Mouse (Mus musculus) megakaryocyte, embryonic 14.5 days (primary cell): ENCODE data around the gene Sephs1. TPM values are rescaled to one million over a fixed set of nuclear protein-coding genes. Genes with fewer than 3 reads are reported as not detected.

ENCODE experiments used
- H3K27me3 ChIP-seq: replicated peaks from 2 replicates; pipeline ENCODE3; 2012; ENCODE audit warnings: inconsistent platforms
- H3K36me3 ChIP-seq: replicated peaks from 2 replicates; pipeline ENCODE3; 2012; ENCODE audit warnings: low read length, inconsistent platforms, mixed read lengths
- H3K4me1 ChIP-seq: 2 replicates; pipeline ENCODE4 v1.6.1; 2012; ENCODE audit warnings: inconsistent platforms
- H3K4me3 ChIP-seq: replicated peaks from 2 replicates; pipeline ENCODE3; 2012; ENCODE audit warnings: moderate library complexity, mild to moderate bottlenecking, inconsistent platforms
- H3K9me3 ChIP-seq: 2 replicates; pipeline ENCODE4 v1.6.1; 2012; ENCODE audit warnings: inconsistent platforms
- FLI1 ChIP-seq: IDR thresholded peaks from 2 replicates; pipeline ENCODE4 v1.6.1; 2012; ENCODE audit warnings: low read length, inconsistent platforms, mixed read lengths
- GATA1 ChIP-seq: IDR thresholded peaks from 3 replicates; pipeline ENCODE4 v1.6.1; 2012; ENCODE audit warnings: mixed read lengths, low read length, inconsistent platforms, borderline replicate concordance
- polyA plus RNA-seq: library from polyadenylated mRNA; stranded (reverse); fragments of >175 nt; gene quantifications from 2 replicates; pipeline ENCODE4 v1.2.3, GENCODE M21; 2012; ENCODE audit warnings: low replicate concordance; ENCODE audit not compliant: insufficient read depth

Sephs1 gene
- polyA plus RNA-seq, result 0.61 and 2.5 TPM in 2 replicates

GRCm38 (mm10) chr2:4881350-4882248 is at the start of gene Sephs1:
Gene Sephs1, plus strand, starts transcription at chr2:4881564.
- TF ChIP-seq GATA1 (no peak), FLI1 (no peak)
- Histone ChIP-seq H3K4me1 (peaks cover 29% of the 10 kb centered on the region), H3K4me3 (peak within 1 kb of the TSS; percentile 92), H3K9me3 (no peaks in the 10 kb centered on the region), H3K27me3 (peaks cover 29% of the 10 kb centered on the region), H3K36me3 (peaks cover 20% of the 10 kb centered on the region)

DNA sequence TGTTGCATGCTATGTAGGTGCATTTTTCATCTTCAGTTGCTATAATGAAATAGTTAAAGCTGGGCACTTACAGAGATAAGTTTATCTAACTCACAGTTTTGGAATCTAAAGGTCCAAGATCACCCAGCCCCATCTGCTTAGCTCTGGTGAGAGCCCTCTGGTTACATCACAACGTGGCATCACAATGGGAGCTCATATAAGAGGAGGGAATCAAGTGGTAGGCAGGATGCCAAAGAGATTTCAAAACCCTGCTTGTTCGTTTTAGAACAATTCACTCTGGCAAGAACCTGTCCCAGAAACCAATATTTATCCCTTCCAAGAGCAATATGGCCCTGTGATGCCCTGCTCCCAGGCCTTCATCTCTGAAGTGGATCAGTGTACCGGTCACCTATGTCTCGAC is 49.2 kb upstream of the Sephs1 start:
- H3K9me3 ChIP-seq, result peaks cover 4% of the 10 kb centered on the region; the same call in 1 of the 2 replicates
- peaks cover 4% of the 10 kb centered on the region for H3K27me3 ChIP-seq
- TF ChIP-seq GATA1 (no peak), FLI1 (no peak)
- no peak overlapping the region for H3K4me3 ChIP-seq
- no peaks in the 10 kb centered on the region for H3K4me1 ChIP-seq
- no peaks in the 10 kb centered on the region for H3K36me3 ChIP-seq

DNA sequence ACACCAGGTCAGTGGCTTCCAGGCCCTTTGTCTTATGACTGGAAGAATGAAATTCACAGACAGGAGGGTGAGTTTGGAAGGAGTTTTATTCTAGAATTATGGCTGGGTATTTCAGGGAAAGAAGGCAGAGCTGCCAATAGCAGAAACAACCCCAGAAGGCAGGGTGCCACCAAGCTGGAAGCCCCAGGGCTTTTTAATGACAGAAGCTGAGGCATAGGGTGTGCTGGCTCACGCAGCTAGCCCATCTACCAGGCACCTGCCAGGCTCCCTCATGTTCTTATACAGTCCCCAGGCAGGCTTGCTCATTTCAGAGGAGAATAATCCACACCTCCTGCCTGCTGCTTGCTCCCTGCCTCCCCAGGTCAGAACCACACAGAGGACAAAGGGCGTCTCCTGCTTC is 31.9 kb upstream of the Sephs1 start:
- no peak for TF ChIP-seq FLI1
- TF ChIP-seq GATA1, result no peak
- no peaks in the 10 kb centered on the region for H3K36me3 ChIP-seq
- peaks cover 4% of the 10 kb centered on the region; the same call in 1 of the 2 replicates for H3K9me3 ChIP-seq
- no peak overlapping the region for H3K4me3 ChIP-seq
- peaks cover 5% of the 10 kb centered on the region for H3K27me3 ChIP-seq
- no peaks in the 10 kb centered on the region for H3K4me1 ChIP-seq

GRCm38 (mm10) chr2:4857186-4857585 is 24.2 kb upstream of the Sephs1 start:
- TF ChIP-seq FLI1 (no peak), GATA1 (no peak)
- Histone ChIP-seq H3K4me1 (no peaks in the 10 kb centered on the region), H3K9me3 (0 out of 2 replicates have a peak, but pooled peaks cover 5% of the 10 kb centered on the region), H3K36me3 (no peaks in the 10 kb centered on the region), H3K27me3 (peaks cover 18% of the 10 kb centered on the region), H3K4me3 (no peak overlapping the region)

- TF ChIP-seq FLI1, result no peak
- TF ChIP-seq GATA1, result no peak
Observed at GRCm38 (mm10) chr2:4858161-4858560, 23.2 kb upstream of the Sephs1 start.

GRCm38 (mm10) chr2:4864008-4864816 is 17.2 kb upstream of the Sephs1 start:
- Histone ChIP-seq H3K27me3 (peaks cover 26% of the 10 kb centered on the region), H3K36me3 (no peaks in the 10 kb centered on the region), H3K4me1 (no peaks in the 10 kb centered on the region), H3K4me3 (no peak overlapping the region), H3K9me3 (0 out of 2 replicates have a peak, but pooled peaks cover 5% of the 10 kb centered on the region)
- no peak for TF ChIP-seq GATA1
- TF ChIP-seq FLI1, result no peak

More at GRCm38 (mm10) chr2:4858161-4858560, 23.2 kb upstream of the Sephs1 start:
- Histone ChIP-seq H3K27me3 (peaks cover 18% of the 10 kb centered on the region), H3K4me1 (no peaks in the 10 kb centered on the region), H3K9me3 (0 out of 2 replicates have a peak, but pooled peaks cover 5% of the 10 kb centered on the region), H3K4me3 (no peak overlapping the region), H3K36me3 (no peaks in the 10 kb centered on the region)

GRCm38 (mm10) chr2:4864817-4865296 is 16.5 kb upstream of the Sephs1 start:
- no peak for TF ChIP-seq FLI1
- TF ChIP-seq GATA1, result no peak
- Histone ChIP-seq H3K4me1 (no peaks in the 10 kb centered on the region), H3K27me3 (peaks cover 24% of the 10 kb centered on the region), H3K4me3 (no peak overlapping the region), H3K36me3 (no peaks in the 10 kb centered on the region), H3K9me3 (0 out of 2 replicates have a peak, but pooled peaks cover 5% of the 10 kb centered on the region)

- Histone ChIP-seq H3K27me3 (peaks cover 39% of the 10 kb centered on the region), H3K4me3 (no peak overlapping the region), H3K9me3 (no peaks in the 10 kb centered on the region), H3K4me1 (peaks cover 13% of the 10 kb centered on the region), H3K36me3 (no peaks in the 10 kb centered on the region)
- TF ChIP-seq GATA1, result no peak
- no peak for TF ChIP-seq FLI1
Observed at GRCm38 (mm10) chr2:4868028-4868725, 13.2 kb upstream of the Sephs1 start.

DNA sequence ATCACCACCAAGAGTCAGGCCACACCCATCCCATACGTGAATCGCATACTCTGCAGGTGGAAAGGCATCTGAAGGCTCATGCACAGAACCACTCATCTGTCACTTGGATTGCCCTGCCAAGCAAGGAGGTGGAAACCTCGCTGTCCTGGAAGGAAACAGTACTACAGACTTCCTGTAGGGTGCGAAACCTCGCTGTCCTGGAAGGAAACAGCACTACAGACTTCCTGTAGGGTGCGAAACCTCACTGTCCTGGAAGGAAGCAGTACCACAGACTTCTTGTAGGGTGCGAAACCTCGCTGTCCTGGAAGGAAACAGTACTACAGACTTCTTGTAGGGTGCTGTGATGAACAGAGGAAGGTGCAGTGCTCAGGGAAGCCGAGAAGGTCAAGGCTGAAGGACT is 8.6 kb upstream of the Sephs1 start:
- Histone ChIP-seq H3K4me3 (no peak overlapping the region), H3K27me3 (peaks cover 55% of the 10 kb centered on the region), H3K4me1 (peaks cover 13% of the 10 kb centered on the region), H3K9me3 (no peaks in the 10 kb centered on the region), H3K36me3 (no peaks in the 10 kb centered on the region)
- TF ChIP-seq FLI1, result no peak
- TF ChIP-seq GATA1, result no peak
